Mouse (Mus musculus) limb, embryonic 12.5 days (tissue): ENCODE data around the gene Snx1. TPM values are rescaled to one million over a fixed set of nuclear protein-coding genes. Genes with fewer than 3 reads are reported as not detected.

Experiments
- ATAC-seq: fragments of 200-750 bp; cut with Nextera tagmentation; 2 replicates; pipeline ENCODE4 v1.8.0; 2017; ENCODE audit warnings: low read depth, moderate TSS enrichment; ENCODE audit not compliant: insufficient number of reproducible peaks, insufficient read depth, low FRiP score, low TSS enrichment
- H3K27ac ChIP-seq: fragments of 300-500 bp; sonication (generic); 2 replicates; pipeline ENCODE4 v1.5.1; 2016; ENCODE audit warnings: mild to moderate bottlenecking, moderate library complexity
- H3K27me3 ChIP-seq: fragments of 300-500 bp; sonication (generic); 2 replicates; pipeline ENCODE4 v1.6.1; 2016; ENCODE audit warnings: mild to moderate bottlenecking, moderate library complexity
- H3K36me3 ChIP-seq: fragments of 300-500 bp; sonication (generic); 2 replicates; pipeline ENCODE4 v1.6.1; 2016; ENCODE audit warnings: mild to moderate bottlenecking, moderate library complexity
- H3K4me1 ChIP-seq: fragments of 300-500 bp; sonication (generic); replicated peaks from 2 replicates; pipeline ENCODE4 v1.6.1; 2016
- H3K4me2 ChIP-seq: fragments of 300-500 bp; sonication (generic); 2 replicates; pipeline ENCODE4 v1.6.1; 2016; ENCODE audit warnings: mild to moderate bottlenecking, moderate library complexity
- H3K4me3 ChIP-seq: fragments of 300-500 bp; sonication (generic); replicated peaks from 2 replicates; pipeline ENCODE4 v1.5.1; 2016; ENCODE audit warnings: mild to moderate bottlenecking
- H3K9ac ChIP-seq: fragments of 300-500 bp; sonication (generic); replicated peaks from 2 replicates; pipeline ENCODE4 v1.6.1; 2016; ENCODE audit warnings: mild to moderate bottlenecking, moderate library complexity
- H3K9me3 ChIP-seq: fragments of 300-500 bp; sonication (generic); 2 replicates; pipeline ENCODE4 v1.6.1; 2016; ENCODE audit warnings: mild to moderate bottlenecking, moderate library complexity
- WGBS: fragments of 180-500 bp; shearing (Covaris S2); methylation state at CpG from one replicate; pipeline ENCODE4 v1.1.7; 2016; 5-methylcytosine and 5-hydroxymethylcytosine counted together
- polyA plus RNA-seq: library from polyadenylated mRNA; unstranded; fragments of >200 nt; fragmentation: Nextera tagmentation; extraction: Ambion mirVana; gene quantifications from 2 replicates; pipeline ENCODE4 v1.2.1, GENCODE M21; 2016

Snx1 gene
- polyA plus RNA-seq, 1 experiment from 2014 or later: 126 TPM

DNA sequence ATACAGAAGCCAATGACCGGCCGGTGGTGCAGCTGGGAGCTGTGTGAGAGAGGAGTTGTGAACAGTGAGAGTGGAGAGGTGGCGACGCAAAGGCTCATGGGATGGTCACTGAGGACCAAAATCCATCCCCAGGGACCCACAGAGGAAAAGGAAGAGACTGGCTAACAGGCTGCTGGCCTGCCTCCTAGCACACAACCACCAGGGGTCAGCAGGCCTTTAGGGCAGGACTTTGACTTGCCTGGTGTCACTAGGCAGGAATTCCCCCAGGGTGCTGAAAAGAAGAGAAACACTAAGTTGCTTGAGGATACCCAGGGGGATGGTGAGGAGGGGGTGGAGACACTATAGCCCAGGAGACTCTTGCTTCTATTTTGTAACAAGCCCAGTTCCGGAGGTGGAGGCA lies 58.8 kb downstream of the Snx1 start:
- no peaks in the 10 kb centered on the region for H3K9me3 ChIP-seq
- 15% methylated on average over 5 of the region's 5 CpGs for WGBS
- H3K4me2 ChIP-seq: no peak overlapping the region
- H3K4me1 ChIP-seq: peaks cover 11% of the 10 kb centered on the region
- no peak overlapping the region for H3K9ac ChIP-seq
- ATAC-seq: no peak
- no peak overlapping the region for H3K27ac ChIP-seq
- peaks cover 48% of the 10 kb centered on the region for H3K36me3 ChIP-seq
- peaks cover 43% of the 10 kb centered on the region for H3K27me3 ChIP-seq
- no peak overlapping the region for H3K4me3 ChIP-seq

DNA sequence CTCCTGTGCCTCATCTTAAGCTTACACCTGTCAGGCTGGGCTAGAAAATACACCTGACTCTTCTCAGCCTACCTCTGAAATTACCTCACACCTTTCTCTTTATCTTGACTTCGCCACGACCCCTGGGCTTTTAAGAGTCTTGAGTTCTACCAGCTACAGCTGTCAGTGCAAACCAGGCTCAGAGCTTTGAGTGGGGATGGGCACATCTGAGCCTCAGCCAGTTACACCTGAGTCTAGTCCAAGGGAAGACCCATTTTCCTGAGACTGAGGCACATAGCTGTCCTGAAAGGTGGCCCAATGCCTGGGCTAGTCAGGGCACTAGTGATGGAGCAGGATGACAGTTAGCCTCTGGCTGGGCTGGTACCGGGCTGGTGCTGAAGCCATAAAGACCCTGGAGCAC lies 59.6 kb downstream of the Snx1 start:
- H3K36me3 ChIP-seq: peaks cover 54% of the 10 kb centered on the region

GRCm38 (mm10) chr9:66064316-66064715 lies 62.1 kb downstream of the Snx1 start:
- Histone ChIP-seq H3K36me3 (peaks cover 57% of the 10 kb centered on the region), H3K9me3 (no peaks in the 10 kb centered on the region), H3K27ac (no peak overlapping the region), H3K27me3 (peaks cover 29% of the 10 kb centered on the region), H3K4me3 (no peak overlapping the region), H3K4me2 (no peak overlapping the region), H3K4me1 (peaks cover 23% of the 10 kb centered on the region), H3K9ac (no peak overlapping the region)
- ATAC-seq: no peak
- WGBS: 95% methylated on average over 11 of the region's 11 CpGs

More for the DNA sequence above, 59.6 kb downstream of the Snx1 start:
- H3K27me3 ChIP-seq: peaks cover 43% of the 10 kb centered on the region
- peaks cover 11% of the 10 kb centered on the region for H3K4me1 ChIP-seq
- 93% methylated on average over 3 of the region's 3 CpGs for WGBS
- no peak overlapping the region for H3K9ac ChIP-seq
- no peak overlapping the region for H3K27ac ChIP-seq
- H3K9me3 ChIP-seq: no peaks in the 10 kb centered on the region
- no peak overlapping the region for H3K4me2 ChIP-seq
- H3K4me3 ChIP-seq: no peak overlapping the region
- ATAC-seq: no peak

DNA sequence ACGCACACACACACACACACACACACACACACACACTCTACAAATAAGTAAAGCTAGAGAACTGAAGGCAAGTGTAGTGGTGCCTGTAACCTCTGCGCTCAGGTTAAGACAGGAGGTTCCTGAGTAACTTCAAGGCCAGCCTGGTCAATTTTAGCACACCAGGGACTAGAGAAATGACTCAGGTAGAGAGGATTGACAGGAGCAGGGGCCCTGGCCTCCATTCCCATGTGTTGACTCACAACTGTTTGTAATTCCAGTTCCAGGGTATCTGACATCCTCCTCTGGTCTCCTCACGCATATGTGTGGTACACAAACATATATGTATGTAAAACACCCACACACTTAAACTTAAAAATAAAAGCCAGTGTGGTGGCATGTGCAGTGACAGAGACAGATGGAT lies 62.9 kb downstream of the Snx1 start:
- H3K27me3 ChIP-seq: peaks cover 20% of the 10 kb centered on the region

DNA sequence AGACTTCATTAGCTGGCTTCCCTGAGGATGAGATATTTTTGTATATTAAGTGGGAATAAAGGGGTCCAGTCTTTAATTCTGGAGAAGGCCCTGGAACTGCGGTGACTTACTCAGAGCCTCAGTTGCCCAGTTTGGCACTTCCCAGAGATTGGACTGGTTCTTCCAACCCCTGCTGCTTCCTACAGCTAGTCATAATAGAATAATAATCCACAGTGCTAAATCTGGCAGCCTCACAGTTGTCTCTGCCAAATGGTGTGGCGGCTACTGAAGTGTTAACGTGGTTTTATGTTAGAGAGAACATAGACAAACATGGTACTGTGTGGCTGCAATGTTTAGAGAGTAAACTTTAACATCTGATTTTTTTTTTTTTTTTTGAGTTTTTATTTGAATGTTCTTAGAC lies 64.7 kb downstream of the Snx1 start:
- Histone ChIP-seq H3K4me1 (peaks cover 18% of the 10 kb centered on the region), H3K36me3 (peaks cover 47% of the 10 kb centered on the region), H3K27ac (peak overlapping the region; percentile 41; the same call in 1 of the 2 replicates), H3K4me3 (peak overlapping the region; percentile 81), H3K27me3 (peaks cover 3% of the 10 kb centered on the region; the same call in 1 of the 2 replicates), H3K4me2 (peak overlapping the region; percentile 86), H3K9ac (peak overlapping the region; percentile 87; the same call in 1 of the 2 replicates), H3K9me3 (no peaks in the 10 kb centered on the region)
- 86% methylated on average over 3 of the region's 3 CpGs for WGBS
- no peak for ATAC-seq

More for the DNA sequence above, 62.9 kb downstream of the Snx1 start:
- peaks cover 19% of the 10 kb centered on the region for H3K4me1 ChIP-seq
- H3K9ac ChIP-seq: no peak overlapping the region
- H3K36me3 ChIP-seq: peaks cover 57% of the 10 kb centered on the region
- H3K9me3 ChIP-seq: no peaks in the 10 kb centered on the region
- ATAC-seq: no peak
- H3K27ac ChIP-seq: no peak overlapping the region
- WGBS: 92% methylated on average over 3 of the region's 3 CpGs
- H3K4me3 ChIP-seq: no peak overlapping the region
- no peak overlapping the region for H3K4me2 ChIP-seq

DNA sequence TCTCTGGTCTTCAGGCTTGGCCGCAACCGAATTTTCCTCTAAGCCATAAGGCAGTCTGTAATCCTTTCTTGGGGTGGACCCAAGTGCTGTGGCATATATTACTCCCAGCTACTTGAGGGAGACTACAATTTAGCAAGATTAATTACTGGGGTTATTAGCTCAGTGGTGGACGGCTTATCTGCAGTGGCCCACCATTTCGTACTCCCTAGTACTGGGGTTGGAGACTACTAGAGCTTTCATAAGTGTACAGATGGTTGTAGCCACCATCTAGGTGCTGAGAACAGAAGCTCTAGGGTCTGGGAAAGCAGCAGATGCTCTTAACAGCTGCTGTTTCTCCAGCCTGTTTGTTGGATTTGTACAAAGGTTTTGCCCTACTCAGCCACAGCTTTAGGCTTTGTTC lies 65.4 kb downstream of the Snx1 start:
- H3K27ac ChIP-seq: peak overlapping the region; percentile 41; the same call in 1 of the 2 replicates
- peak overlapping the region; percentile 86 for H3K4me2 ChIP-seq
- ATAC-seq: no peak
- H3K9me3 ChIP-seq: no peaks in the 10 kb centered on the region
- H3K4me3 ChIP-seq: peak overlapping the region; percentile 81
- no peaks in the 10 kb centered on the region for H3K27me3 ChIP-seq
- H3K4me1 ChIP-seq: peaks cover 18% of the 10 kb centered on the region
- H3K9ac ChIP-seq: peak overlapping the region; percentile 87
- WGBS: 20% methylated on average over 4 of the region's 4 CpGs
- H3K36me3 ChIP-seq: peaks cover 40% of the 10 kb centered on the region

DNA sequence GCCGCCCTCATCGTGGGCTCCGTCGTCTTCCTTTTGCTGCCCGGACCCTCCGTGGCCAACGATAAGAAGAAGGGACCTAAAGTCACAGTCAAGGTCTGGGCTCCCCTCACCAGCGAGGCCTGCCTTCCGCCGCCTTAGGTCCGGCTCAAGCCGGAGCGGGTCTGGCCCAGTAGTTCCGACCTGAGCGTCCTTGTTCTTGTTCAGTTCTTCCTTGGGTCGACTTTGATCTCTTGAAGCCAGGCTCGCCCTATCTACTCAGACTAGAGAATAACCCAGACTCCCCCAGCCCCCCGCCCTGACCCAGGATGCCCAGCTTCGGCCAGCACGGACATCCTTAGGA lies 66.1 kb downstream of the Snx1 start:
- Histone ChIP-seq H3K9ac (peak overlapping the region; percentile 87), H3K9me3 (no peaks in the 10 kb centered on the region), H3K36me3 (peaks cover 33% of the 10 kb centered on the region), H3K4me2 (peak overlapping the region; percentile 86), H3K4me1 (peaks cover 18% of the 10 kb centered on the region), H3K27ac (peak overlapping the region; percentile 60), H3K4me3 (peak overlapping the region; percentile 81), H3K27me3 (no peaks in the 10 kb centered on the region)
- ATAC-seq: peak; percentile 48; the same call in 1 of the 2 replicates
- under 1% methylated on average over 20 of the region's 20 CpGs for WGBS

- Histone ChIP-seq H3K4me1 (peaks cover 18% of the 10 kb centered on the region), H3K27ac (peak within 1 kb of the TSS; percentile 60), H3K4me3 (peak within 1 kb of the TSS; percentile 81), H3K27me3 (no peaks in the 10 kb centered on the region), H3K9ac (peak within 1 kb of the TSS; percentile 87), H3K9me3 (no peaks in the 10 kb centered on the region), H3K4me2 (peak within 1 kb of the TSS; percentile 86), H3K36me3 (peaks cover 30% of the 10 kb centered on the region)
- ATAC-seq: peak; percentile 92
- WGBS: 1% methylated on average over 51 of the region's 51 CpGs
Measured at GRCm38 (mm10) chr9:66059583-66060307, 66.6 kb downstream of the Snx1 start, which contains the start of gene Ppib. Gene Ppib (plus strand): TSS chr9:66060222.

DNA sequence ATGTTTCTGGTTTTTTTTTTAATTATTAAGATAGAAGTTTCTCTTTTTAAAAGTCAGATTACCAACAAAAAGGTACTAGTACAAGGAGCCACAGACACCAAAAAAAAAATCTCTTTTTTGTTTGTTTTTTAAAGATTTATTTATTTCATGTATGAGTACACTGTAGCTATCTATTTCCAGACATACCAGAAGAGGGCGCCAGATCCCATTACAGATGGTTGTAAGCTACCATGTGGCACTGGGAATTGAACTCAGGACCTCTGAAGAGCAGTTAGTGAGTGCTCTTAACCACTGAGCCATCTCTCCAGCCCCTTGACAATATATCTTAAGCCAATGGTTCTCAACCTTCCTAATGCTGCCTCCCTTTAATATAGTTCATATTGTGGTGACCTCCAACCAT lies 72.8 kb downstream of the Snx1 start:
- Histone ChIP-seq H3K9ac (no peak overlapping the region), H3K27ac (no peak overlapping the region), H3K4me2 (no peak overlapping the region), H3K36me3 (no peaks in the 10 kb centered on the region), H3K9me3 (no peaks in the 10 kb centered on the region), H3K27me3 (no peaks in the 10 kb centered on the region), H3K4me3 (no peak overlapping the region), H3K4me1 (no peaks in the 10 kb centered on the region)
- WGBS: 25% methylated on average over 1 of the region's 1 CpGs
- ATAC-seq: no peak

DNA sequence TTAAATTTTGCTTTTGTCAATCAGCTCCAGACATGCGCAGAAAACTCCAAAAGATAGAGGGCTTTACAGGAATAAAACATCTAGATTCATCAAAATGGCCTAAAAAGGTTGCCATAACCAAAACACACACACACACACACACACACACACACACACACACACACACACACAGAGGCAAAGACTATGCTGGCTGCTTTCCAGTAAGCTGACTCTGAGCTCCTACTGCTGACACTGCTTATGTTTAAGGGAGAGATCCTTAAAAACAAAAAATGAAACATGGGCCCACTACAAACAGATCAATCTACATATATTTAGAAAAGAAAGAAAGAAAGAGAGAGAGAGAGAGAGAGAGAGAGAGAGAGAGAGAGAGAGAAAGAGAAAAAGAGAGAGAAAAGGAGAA lies 73.7 kb downstream of the Snx1 start:
- H3K27me3 ChIP-seq: no peaks in the 10 kb centered on the region
- no peak overlapping the region for H3K4me3 ChIP-seq
- no peak overlapping the region for H3K9ac ChIP-seq
- no peak overlapping the region for H3K4me2 ChIP-seq
- 90% methylated on average over 1 of the region's 1 CpGs for WGBS
- ATAC-seq: no peak
- no peaks in the 10 kb centered on the region for H3K9me3 ChIP-seq
- no peaks in the 10 kb centered on the region for H3K4me1 ChIP-seq
- no peaks in the 10 kb centered on the region for H3K36me3 ChIP-seq
- H3K27ac ChIP-seq: no peak overlapping the region

GRCm38 (mm10) chr9:66051493-66051892 lies 74.9 kb downstream of the Snx1 start:
- no peaks in the 10 kb centered on the region for H3K9me3 ChIP-seq
- no peak overlapping the region for H3K4me3 ChIP-seq
- WGBS: 79% methylated on average over 4 of the region's 4 CpGs
- no peak for ATAC-seq
- no peak overlapping the region for H3K27ac ChIP-seq
- H3K4me1 ChIP-seq: no peaks in the 10 kb centered on the region
- no peak overlapping the region for H3K4me2 ChIP-seq
- no peak overlapping the region for H3K9ac ChIP-seq
- H3K36me3 ChIP-seq: no peaks in the 10 kb centered on the region
- no peaks in the 10 kb centered on the region for H3K27me3 ChIP-seq
